Mouse (Mus musculus) megakaryocyte, embryonic 14.5 days (primary cell): ENCODE measurements around the gene Il9. TPM values are rescaled to one million over a fixed set of nuclear protein-coding genes. Genes with fewer than 3 reads are reported as not detected.

Source experiments
- H3K27me3 ChIP-seq: replicated peaks from 2 replicates; pipeline ENCODE3; 2012; ENCODE audit warnings: inconsistent platforms
- H3K36me3 ChIP-seq: replicated peaks from 2 replicates; pipeline ENCODE3; 2012; ENCODE audit warnings: low read length, inconsistent platforms, mixed read lengths
- H3K4me1 ChIP-seq: 2 replicates; pipeline ENCODE4 v1.6.1; 2012; ENCODE audit warnings: inconsistent platforms
- H3K4me3 ChIP-seq: replicated peaks from 2 replicates; pipeline ENCODE3; 2012; ENCODE audit warnings: moderate library complexity, mild to moderate bottlenecking, inconsistent platforms
- H3K9me3 ChIP-seq: 2 replicates; pipeline ENCODE4 v1.6.1; 2012; ENCODE audit warnings: inconsistent platforms
- FLI1 ChIP-seq: IDR thresholded peaks from 2 replicates; pipeline ENCODE4 v1.6.1; 2012; ENCODE audit warnings: low read length, inconsistent platforms, mixed read lengths
- GATA1 ChIP-seq: IDR thresholded peaks from 3 replicates; pipeline ENCODE4 v1.6.1; 2012; ENCODE audit warnings: mixed read lengths, low read length, inconsistent platforms, borderline replicate concordance
- polyA plus RNA-seq: library from polyadenylated mRNA; stranded (reverse); fragments of >175 nt; gene quantifications from 2 replicates; pipeline ENCODE4 v1.2.3, GENCODE M21; 2012; ENCODE audit warnings: low replicate concordance; ENCODE audit not compliant: insufficient read depth

The Il9 gene
- polyA plus RNA-seq, 1 experiment = not detected

DNA sequence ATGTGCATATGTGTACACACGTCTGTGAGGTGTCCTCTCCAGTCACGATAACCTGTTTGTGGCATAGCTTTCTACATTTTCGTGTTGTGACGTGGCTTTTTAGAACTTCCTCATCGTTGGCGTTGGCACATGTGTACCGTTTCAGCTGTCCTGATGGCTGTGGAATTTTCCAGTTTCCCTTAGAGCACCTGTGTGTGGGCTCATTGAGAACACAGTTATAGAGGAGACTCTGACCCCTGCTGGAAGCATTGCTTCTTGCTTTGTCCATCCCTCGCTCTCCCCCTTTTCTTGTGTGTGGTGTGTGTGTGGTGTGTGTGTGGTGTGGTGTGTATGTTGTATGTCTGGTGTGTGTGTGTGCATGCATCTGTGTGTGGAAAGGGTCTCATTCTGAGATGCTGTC, 32.0 kb downstream of the Il9 start:
- Histone ChIP-seq H3K4me1 (no peaks in the 10 kb centered on the region), H3K9me3 (no peaks in the 10 kb centered on the region), H3K4me3 (no peak overlapping the region), H3K27me3 (peaks cover 13% of the 10 kb centered on the region), H3K36me3 (no peaks in the 10 kb centered on the region)
- TF ChIP-seq FLI1 (no peak), GATA1 (no peak)

DNA sequence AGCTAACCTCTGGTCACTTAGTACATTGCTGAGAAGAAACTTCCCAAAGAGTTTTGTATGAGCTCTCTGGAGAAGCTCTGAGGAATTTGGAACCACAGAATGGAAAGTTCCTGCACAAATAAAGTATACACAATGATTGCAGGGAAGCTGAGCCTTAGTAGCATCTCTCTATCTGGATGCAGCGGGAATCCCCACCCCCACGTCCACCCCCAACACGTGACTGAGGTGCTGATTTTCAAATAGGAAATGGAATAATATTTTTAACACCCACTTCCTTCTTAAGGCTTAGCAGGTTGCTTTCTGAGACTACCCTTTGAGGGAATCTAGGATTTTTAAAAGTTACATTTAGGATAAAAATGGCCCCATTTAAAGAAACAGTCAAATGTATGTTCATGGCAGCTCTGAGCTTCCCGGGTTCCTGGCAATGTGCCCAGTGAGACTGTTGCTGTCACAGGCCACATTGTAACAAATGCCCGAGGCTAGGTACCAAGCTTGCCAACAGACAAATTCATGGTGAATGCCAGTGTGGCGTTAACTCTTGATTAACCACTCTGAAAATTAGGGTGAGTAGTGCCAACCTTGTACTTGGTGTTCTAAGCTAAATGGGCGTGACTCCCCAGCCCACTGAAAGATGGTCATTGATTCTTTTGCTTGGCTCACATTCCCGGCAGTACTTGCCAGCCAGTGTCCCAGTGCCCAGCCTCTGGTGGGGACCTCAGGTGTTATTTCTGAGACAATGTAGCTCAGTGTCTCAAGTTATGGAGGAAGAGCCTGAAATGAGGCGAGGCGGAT, 32.6 kb downstream of the Il9 start:
- no peaks in the 10 kb centered on the region for H3K9me3 ChIP-seq
- H3K4me3 ChIP-seq = no peak overlapping the region
- H3K36me3 ChIP-seq = no peaks in the 10 kb centered on the region
- H3K27me3 ChIP-seq = peaks cover 13% of the 10 kb centered on the region
- no peaks in the 10 kb centered on the region for H3K4me1 ChIP-seq
- no peak for TF ChIP-seq FLI1

DNA sequence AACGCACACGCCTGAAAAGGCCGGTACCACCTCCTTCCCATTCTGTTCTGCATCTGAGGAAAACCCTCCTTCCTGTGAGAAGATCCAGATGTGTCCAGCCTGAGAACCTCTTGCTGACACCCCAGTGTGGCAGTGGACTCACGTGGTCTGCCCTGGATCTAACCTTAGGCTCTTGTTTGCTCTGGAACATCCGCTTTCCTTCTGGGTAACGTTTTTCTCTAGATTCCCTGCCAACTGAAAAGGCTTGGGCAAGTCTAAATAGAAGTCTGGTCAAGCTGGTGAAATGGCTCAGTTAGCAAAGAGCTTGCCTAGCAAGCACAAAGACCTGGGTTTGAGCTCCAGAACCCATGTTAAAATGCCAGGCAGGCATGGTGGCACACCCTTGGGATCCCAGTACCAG, 37.0 kb downstream of the Il9 start:
- peaks cover 26% of the 10 kb centered on the region for H3K27me3 ChIP-seq
- TF ChIP-seq GATA1 (no peak), FLI1 (no peak)
- peaks cover 6% of the 10 kb centered on the region; the same call in 1 of the 2 replicates for H3K9me3 ChIP-seq

DNA sequence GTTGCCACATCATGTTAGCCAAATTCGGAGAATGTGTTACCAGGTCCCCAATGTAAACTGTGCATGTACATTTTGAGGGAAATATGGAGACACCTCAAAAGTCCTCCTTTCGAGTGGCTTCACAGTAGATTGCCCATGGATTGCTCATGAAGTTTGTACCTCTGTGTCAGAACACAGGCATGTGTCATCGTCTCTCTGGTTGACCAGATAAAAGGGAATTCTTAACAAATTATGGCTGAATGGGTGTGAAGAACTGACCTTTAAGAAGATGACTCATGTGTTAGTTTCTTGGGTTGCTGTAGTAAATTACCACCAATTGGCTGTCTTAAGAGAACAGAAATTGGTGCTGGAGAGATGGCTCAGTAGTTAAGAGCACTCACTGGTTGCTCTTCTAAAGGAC, 37.9 kb downstream of the Il9 start:
- TF ChIP-seq GATA1 = no peak
- no peak for TF ChIP-seq FLI1
- Histone ChIP-seq H3K4me1 (no peaks in the 10 kb centered on the region), H3K27me3 (peaks cover 35% of the 10 kb centered on the region), H3K4me3 (no peak overlapping the region), H3K36me3 (no peaks in the 10 kb centered on the region), H3K9me3 (peaks cover 6% of the 10 kb centered on the region; the same call in 1 of the 2 replicates)

More for the DNA sequence above, 37.0 kb downstream of the Il9 start:
- H3K4me1 ChIP-seq = no peaks in the 10 kb centered on the region
- H3K36me3 ChIP-seq = no peaks in the 10 kb centered on the region
- no peak overlapping the region for H3K4me3 ChIP-seq

DNA sequence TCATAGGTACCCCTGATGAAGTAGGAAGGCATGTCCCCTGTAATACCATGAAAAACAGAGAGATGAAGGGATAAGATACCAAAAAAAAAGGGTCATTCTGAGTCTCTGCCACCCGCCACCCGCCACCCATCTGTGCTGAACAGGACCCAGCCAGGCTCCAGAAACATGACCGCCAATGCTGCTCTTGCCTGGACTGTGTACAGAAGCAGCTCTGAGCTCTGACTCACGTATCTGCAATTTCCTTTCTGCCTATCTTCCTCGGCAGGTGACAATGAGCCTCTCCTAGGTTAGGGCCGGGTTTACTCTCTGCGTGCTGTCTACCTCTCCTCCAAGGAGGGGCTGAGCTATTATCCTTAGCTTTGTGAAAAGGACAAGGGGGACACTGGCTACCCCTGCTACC, 38.6 kb downstream of the Il9 start:
- Histone ChIP-seq H3K9me3 (peaks cover 6% of the 10 kb centered on the region; the same call in 1 of the 2 replicates), H3K4me3 (no peak overlapping the region), H3K4me1 (peaks cover 2% of the 10 kb centered on the region; the same call in 1 of the 2 replicates), H3K27me3 (peaks cover 41% of the 10 kb centered on the region), H3K36me3 (no peaks in the 10 kb centered on the region)
- TF ChIP-seq FLI1 (no peak), GATA1 (no peak)

DNA sequence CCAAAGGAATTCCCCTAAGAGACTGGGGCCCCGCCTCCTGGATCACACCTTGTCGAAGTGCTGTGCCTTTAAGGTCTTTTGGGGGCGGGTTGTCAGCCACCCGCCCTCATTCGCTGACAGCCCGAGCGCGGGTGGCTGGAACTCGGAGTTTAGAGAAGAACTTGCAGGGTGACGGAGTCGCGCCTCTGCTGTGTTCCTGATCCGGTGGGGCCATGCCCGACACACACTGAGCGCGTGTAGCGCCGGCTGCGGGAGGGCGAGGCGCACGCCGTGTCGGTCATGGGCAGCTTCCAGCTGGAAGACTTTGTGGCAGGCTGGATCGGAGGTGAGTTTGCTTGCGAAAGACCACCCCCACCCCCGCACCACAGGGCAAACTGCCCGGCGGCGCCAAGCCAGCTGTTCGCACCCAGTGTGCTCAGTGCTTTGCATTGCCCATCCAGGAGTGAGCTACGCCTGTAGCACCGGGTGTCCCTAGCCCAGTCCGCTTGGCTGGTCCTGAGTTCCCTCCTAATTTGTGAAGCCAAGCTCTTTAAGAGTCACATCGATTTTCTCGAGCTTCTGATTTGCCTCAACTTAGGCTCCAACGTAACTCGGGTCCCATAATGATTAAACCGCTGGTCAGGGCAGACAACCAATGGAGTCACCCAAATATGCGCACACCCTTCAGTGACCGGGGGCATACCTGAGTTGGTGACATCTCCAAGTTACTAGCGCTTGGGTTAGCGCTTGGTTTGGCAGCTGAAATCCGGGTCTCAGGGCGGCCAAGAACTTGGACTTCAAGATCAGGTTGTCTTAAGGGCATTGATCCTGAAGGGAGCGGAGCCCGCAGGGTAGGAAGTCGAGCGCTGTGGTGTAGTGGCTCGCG, 43.6 kb downstream of the Il9 start, which contains the start of gene Slc25a48:
Gene Slc25a48, plus strand, starts transcription at position 145 of the 865 bp plus-strand sequence.
- no peak for TF ChIP-seq GATA1
- TF ChIP-seq FLI1 = no peak
- Histone ChIP-seq H3K4me3 (peak within 1 kb of the TSS; percentile 33), H3K4me1 (peaks cover 6% of the 10 kb centered on the region; the same call in 1 of the 2 replicates), H3K36me3 (no peaks in the 10 kb centered on the region), H3K9me3 (peaks cover 6% of the 10 kb centered on the region; the same call in 1 of the 2 replicates), H3K27me3 (peaks cover 71% of the 10 kb centered on the region)

DNA sequence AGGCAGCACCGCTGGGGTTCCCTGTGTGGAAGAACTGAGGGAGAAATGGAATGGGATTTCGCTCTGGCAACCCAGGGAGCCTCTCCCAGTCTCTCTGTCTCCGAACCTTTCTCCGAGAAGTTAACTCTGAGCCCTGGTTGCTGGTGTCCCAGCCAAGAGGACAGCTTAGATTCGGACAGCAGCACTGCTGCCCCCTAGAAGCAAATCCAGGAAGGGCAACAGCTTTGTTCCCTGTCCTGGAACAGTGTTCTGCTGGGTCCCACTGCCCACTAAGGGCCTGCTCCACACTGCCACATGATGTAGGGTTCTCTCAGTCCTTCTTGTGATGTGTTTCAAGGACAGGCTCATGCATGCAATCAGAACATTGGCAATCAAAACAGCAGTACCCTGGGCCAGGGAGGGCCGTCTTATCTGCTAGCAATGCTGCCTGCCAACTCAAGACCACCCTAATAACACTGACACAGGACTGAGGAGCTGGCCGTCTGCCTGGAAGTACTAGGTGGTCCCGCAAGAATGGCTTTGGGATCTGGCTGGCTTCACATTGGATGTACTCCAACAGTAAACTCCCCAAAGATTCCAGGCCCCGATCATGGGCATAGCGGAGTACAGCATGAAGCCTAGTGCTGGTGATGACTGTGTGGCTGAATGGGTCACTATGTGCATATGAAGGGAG, 46.3 kb downstream of the Il9 start:
- peaks cover 2% of the 10 kb centered on the region; the same call in 1 of the 2 replicates for H3K9me3 ChIP-seq
- H3K36me3 ChIP-seq = no peaks in the 10 kb centered on the region
- no peak overlapping the region for H3K4me3 ChIP-seq
- H3K4me1 ChIP-seq = peaks cover 6% of the 10 kb centered on the region; the same call in 1 of the 2 replicates
- peaks cover 73% of the 10 kb centered on the region for H3K27me3 ChIP-seq
- TF ChIP-seq GATA1 (no peak), FLI1 (no peak)

DNA sequence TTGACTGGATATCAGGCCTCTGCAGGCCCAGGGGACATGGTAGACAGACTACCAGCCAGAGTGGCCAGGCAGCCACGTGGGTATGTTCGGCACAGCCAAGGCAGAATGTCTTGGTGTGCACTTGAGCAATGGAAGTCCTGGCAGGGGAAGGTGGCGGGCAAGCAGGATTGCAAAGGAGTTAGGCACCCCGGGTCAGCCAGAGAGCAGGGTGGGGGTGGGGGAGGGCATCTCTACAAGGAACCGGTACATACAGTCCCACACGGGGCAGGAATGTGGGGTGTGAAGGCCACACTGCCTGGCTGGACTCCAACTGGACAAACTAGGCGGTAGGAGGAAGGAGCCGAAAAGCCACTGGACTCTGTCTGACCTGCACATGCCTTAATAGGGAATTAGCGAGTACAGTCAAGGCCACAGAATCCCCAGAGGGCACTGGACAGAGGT, 47.7 kb downstream of the Il9 start:
- no peak for TF ChIP-seq GATA1
- TF ChIP-seq FLI1 = no peak
- Histone ChIP-seq H3K27me3 (peaks cover 69% of the 10 kb centered on the region), H3K9me3 (no peaks in the 10 kb centered on the region)

DNA sequence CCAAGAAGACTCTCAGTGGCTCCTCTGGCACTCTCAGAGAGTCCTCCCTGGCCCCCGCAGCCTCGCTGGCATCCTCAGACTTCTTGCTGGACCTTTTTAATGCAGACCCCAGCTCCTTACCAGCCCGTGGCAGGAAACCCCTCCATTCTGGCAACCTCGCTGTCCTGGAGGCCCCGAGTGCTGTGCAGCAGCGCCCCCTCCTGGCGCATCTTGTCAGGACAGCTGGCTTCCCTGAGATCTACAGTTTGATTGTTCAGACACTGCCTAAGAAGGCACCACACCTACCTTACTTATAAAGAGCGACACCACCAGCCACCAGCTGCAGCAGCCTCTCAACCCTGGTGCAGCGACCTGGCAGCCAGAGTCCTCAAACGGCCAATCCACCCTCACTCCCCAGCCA, 48.6 kb downstream of the Il9 start:
- no peak for TF ChIP-seq GATA1
- peaks cover 68% of the 10 kb centered on the region for H3K27me3 ChIP-seq
- peaks cover 6% of the 10 kb centered on the region; the same call in 1 of the 2 replicates for H3K4me1 ChIP-seq
- no peaks in the 10 kb centered on the region for H3K9me3 ChIP-seq
- no peaks in the 10 kb centered on the region for H3K36me3 ChIP-seq
- H3K4me3 ChIP-seq = no peak overlapping the region

More for the DNA sequence above, 47.7 kb downstream of the Il9 start:
- Histone ChIP-seq H3K36me3 (no peaks in the 10 kb centered on the region), H3K4me3 (no peak overlapping the region), H3K4me1 (peaks cover 6% of the 10 kb centered on the region; the same call in 1 of the 2 replicates)
